Mouse (Mus musculus) frontal cortex, adult (tissue): ENCODE results near the gene Cdkn3.
"Not testable (repeated sequence)": the region's sequence is repeated elsewhere in the genome, so short reads cannot be mapped to it uniquely, and the experiment has no call there.

Source experiments
- ATAC-seq: cut with Nextera tagmentation; 2 replicates; pipeline ENCODE4 v1.9.2; 2017; ENCODE audit warnings: mild to moderate bottlenecking, moderate library complexity, mixed read lengths; ENCODE audit not compliant: low TSS enrichment

Cdkn3 gene

GRCm38 (mm10) chr14:46783327-46783926 lies 23.1 kb downstream of the Cdkn3 start:
- no peak for ATAC-seq

GRCm38 (mm10) chr14:46785247-46785646 lies 24.9 kb downstream of the Cdkn3 start:
- ATAC-seq: no peak

DNA sequence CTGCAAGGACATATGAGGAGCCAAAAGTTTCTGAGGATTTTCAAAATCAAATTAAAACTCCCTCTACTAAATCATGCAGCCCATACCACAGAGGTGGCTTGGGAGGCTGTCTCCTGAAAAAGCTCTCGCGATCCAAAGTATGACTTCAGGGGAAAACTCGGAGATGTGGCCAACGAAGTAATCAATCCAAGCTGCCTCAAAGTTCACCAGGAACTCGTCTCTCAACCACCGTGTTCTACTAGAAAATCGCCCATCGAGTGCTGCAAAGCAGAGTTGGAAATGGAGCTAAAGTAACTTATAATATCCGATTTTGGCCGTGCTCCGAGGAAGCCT lies 27.1 kb downstream of the Cdkn3 start:
- peak; percentile 15 for ATAC-seq

DNA sequence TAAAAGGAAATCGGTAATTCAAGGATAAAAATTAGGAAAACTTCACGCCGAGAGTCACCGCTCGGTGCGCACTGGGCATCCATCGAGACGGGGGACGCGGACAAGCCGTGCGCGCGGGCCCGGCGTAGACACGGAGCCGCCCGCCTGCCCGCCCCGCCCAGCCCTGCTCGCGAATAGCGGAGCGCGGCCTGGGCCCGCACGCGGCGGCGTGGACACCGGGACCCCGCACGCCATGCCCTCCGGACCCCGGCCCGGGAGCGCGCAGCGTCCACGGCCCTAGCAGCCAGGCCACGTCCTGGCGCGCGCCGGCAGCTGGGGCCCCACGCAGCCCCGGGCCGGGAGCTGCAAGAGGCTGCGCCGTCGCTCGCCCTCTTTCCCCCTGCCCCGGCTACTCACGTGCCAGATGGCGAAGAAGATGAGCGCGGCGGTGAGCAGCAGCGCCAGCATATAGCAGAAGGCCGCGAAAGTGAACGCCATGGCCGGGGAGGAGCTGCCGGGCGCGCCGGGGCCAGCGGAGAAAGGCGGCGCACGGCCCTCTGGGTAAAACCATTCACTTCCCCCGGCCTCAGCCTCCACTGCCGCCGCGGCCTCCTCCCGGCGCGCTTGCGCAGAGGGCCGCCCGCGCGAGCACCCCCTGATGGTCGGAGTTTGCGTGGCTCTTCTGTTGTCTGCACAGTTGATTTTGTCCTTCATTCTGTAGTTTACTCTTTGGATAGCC lies 27.6 kb downstream of the Cdkn3 start, which contains the start of gene Cnih1:
Cnih1 (minus strand) TSS at position 625 of the 718 bp plus-strand sequence.
- ATAC-seq: peak; percentile 98

DNA sequence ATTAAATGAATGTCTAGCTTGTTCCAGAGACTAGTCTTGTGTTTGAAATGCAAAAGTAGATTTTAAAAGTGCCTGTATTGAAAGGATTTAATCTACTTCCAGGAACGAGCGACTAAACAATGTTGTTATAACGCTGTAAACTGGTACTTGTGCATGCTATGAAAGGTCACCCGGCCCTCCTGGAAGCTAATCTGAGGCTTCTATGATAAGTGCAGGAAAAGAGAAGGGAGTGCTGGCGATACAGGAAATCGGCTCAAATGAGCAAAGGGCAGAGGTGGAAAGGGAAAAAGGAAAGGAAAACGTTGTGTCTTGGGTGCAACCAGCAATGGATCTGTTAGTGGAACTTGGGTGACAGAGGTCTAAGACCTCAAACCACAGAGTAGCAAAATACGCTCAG lies 28.2 kb downstream of the Cdkn3 start:
- peak; percentile 19; the same call in 1 of the 2 replicates for ATAC-seq

DNA sequence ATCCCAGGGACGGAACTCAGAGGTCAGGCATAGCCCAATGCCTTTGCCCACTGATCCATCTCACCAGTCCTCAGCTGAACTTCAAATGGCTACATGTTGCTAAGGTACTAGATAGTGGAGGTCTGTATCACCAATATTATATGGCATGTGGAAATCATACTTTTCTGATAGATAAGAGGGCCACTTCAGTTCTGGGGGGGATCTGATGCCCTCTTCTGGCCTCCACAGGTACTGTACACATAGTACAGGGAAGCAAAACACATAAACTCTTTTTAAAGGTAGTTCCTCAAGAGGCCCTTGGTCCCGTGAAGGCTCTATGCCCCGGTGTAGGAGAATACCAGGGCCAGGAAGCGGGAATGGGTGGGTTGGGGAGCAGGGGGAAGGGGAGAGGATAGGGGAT lies 30.0 kb downstream of the Cdkn3 start:
- no peak for ATAC-seq

DNA sequence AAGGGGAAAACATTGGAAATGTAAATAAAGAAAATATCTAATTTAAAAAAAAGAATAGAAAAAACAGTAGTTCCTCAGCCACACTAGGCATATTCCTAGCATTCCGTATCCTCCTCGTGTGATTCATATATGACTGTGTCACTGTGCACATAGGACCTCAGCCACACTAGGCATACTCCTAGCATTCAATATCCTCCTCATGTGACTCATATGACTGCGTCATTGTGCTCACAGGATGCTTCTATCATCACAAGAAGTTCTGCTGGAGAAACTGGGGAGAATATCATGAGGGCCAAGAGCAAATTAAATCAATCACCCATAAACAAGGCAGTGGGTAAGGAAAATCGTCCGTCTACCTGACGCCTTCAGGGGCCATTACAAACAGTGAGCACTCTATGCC lies 30.4 kb downstream of the Cdkn3 start:
- no peak for ATAC-seq

GRCm38 (mm10) chr14:46794157-46794556 lies 33.8 kb downstream of the Cdkn3 start:
- no peak for ATAC-seq

- no peak for ATAC-seq
These were observed 40.5 kb downstream of the Cdkn3 start for GRCm38 (mm10) chr14:46800684-46801345.

DNA sequence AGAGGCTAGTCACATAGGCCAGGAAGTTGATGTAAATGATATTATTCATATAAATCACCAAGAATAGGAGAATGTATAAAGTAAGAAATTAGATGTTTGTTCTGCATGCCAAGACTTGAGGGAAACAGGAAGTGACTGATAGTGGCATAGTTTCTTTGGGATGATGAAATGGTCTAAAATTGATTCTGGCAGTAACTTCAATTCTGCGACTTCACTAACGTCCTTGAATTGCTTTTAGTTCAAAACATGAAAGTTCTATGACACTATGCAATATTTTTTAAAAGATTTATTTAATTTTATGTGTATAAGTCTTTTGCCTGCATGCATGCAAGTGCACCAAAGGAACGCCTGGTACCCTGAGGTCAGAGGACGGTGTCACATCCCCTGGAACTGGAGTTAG lies 42.9 kb downstream of the Cdkn3 start:
- no peak for ATAC-seq

DNA sequence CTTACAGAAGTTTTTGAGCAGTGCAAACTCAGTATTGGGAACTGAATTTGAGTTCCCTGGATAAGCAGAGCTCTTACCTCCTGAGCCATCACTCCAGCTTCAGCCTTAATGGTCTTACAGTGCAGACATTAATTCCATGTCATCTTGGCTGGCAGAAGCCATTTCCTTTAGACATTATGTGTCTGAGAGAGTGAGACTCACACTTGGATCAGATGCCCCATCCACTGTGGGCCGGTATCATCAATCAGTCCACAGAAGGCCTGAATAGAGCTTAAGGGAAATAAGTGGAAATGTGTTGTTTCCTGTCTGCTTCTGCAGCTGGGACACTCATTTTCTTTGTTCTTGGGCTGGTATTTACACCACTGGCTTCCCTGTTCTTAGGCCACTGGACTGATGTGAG lies 43.5 kb downstream of the Cdkn3 start:
- no peak for ATAC-seq

DNA sequence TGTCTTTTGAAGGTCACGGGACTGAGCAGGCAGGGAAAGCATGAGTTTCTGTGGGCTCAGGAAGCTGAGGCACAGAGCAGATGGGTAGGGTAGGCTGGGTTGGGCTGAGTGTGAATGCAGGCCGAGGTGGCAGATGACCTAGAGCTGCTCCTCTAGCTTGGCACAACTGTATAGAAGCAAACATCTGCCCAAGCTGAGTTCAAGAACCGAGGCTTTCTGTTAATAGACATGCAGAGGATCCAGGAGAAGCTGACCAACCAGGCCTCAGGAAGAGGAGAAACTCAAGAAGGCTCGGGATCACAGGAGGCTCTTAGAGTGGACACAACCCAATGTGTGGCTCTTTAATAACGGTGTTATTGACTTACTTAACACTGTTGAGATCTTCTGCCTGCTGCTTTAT lies 45.8 kb downstream of the Cdkn3 start:
- no peak for ATAC-seq

DNA sequence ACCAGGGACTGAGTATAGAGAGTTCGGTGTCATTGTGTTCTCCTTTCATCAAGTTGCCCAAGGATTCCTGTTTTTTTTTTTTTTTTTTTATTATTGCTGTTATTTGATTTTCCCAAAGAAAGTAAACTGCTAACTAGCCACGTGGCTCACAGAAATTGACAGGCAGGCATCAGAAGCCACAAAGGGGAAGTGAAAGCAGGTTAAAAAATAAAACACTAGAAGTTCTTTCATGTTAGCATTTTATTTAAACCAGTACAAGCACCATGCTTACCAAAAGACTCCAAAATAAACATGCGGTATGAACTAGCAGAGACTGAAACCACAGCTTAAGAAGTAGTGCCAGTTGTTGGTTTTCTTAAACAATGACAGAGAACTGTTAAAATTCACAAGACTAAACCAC lies 47.6 kb downstream of the Cdkn3 start:
- no peak for ATAC-seq

DNA sequence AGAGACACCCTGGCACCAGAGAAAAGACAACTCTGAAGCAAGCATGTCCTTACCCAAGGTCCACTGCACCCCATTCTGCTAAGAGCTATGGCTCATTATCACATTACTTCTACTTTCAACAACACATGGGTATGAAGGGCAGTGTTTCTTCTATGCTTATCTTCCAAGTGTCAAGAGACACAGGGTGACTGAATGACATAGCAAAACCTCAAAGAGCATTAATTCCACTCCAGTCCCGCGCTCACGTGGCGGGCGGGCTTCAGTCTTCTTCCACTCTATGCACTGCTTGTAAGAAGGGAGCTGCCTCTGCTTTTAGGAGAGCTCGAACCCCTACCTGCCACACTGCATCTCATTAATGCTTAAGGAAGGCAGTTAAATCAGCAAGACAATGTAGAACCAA lies 55.3 kb downstream of the Cdkn3 start:
- ATAC-seq: no peak

- no peak for ATAC-seq
These were observed 56.7 kb downstream of the Cdkn3 start for GRCm38 (mm10) chr14:46816916-46817622.

DNA sequence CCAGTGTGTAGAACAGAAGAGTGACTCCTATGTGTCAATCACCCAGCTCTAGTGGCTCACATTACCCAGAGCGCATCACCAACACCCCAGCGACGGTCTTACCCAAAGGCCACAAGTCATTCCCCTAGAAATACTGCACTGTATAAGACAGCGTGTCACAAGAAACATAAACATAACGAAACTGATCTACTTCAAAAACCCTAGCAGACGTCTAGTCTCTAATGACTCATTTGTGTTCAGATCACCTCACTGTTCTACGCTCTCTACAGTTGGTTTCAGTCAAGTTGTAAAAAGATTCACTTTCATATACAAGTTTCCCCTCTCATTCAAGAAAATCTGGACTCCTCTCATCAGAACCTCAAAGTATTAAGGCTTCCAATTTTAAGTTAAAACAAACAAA lies 58.4 kb downstream of the Cdkn3 start:
- no peak for ATAC-seq

DNA sequence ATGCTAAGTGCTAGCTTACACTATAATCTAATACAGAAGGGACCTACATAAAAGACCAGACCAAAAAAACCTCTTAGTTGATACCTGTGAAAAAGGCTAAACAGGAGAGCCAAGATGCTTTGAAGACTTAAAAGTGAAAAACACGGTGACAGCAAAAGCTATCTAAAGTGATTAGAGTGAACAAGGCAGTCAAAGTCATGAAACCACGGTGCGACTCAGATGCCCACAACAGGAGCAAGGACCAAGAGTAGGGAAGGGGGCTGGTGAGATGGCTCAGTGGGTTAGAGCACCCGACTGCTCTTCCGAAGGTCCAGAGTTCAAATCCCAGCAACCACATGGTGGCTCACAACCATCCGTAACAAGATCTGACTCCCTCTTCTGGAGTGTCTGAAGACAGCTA lies 59.6 kb downstream of the Cdkn3 start:
- not testable (repeated sequence) for ATAC-seq
